Mouse (Mus musculus) heart, embryonic 15.5 days (tissue): ENCODE results near the gene Itga10. TPM values are rescaled to one million over a fixed set of nuclear protein-coding genes. Genes with fewer than 3 reads are reported as not detected.

ENCODE experiments used
- ATAC-seq: fragments of 200-750 bp; cut with Nextera tagmentation; replicated peaks from 2 replicates; pipeline ENCODE4 v1.8.0; 2017; ENCODE audit warnings: low read depth, moderate TSS enrichment; ENCODE audit not compliant: insufficient number of reproducible peaks, insufficient read depth, low FRiP score
- H3K27ac ChIP-seq: fragments of 300-500 bp; sonication (generic); 2 replicates; pipeline ENCODE4 v1.5.1; 2015; ENCODE audit warnings: mild to moderate bottlenecking, inconsistent platforms
- H3K27me3 ChIP-seq: fragments of 300-500 bp; sonication (generic); 2 replicates; pipeline ENCODE4 v1.6.1; 2015; ENCODE audit warnings: inconsistent platforms
- H3K36me3 ChIP-seq: fragments of 300-500 bp; sonication (generic); 2 replicates; pipeline ENCODE4 v1.6.1; 2015; ENCODE audit warnings: mild to moderate bottlenecking, inconsistent platforms
- H3K4me1 ChIP-seq: fragments of 300-500 bp; sonication (generic); replicated peaks from 2 replicates; pipeline ENCODE4 v1.6.1; 2015; ENCODE audit warnings: inconsistent platforms
- H3K4me2 ChIP-seq: fragments of 300-500 bp; sonication (generic); 2 replicates; pipeline ENCODE4 v1.6.1; 2015; ENCODE audit warnings: inconsistent platforms, mild to moderate bottlenecking, moderate library complexity
- H3K4me3 ChIP-seq: fragments of 300-500 bp; sonication (generic); 2 replicates; pipeline ENCODE4 v1.5.1; 2015; ENCODE audit warnings: mild to moderate bottlenecking, inconsistent platforms
- H3K9ac ChIP-seq: fragments of 300-500 bp; sonication (generic); 2 replicates; pipeline ENCODE4 v1.6.1; 2015; ENCODE audit warnings: mild to moderate bottlenecking, inconsistent platforms
- H3K9me3 ChIP-seq: fragments of 300-500 bp; sonication (generic); replicated peaks from 2 replicates; pipeline ENCODE4 v1.6.1; 2016; ENCODE audit warnings: inconsistent platforms
- WGBS: fragments of 180-500 bp; shearing (Covaris S2); methylation state at CpG from one replicate; pipeline ENCODE4 v1.1.7; 2015; ENCODE audit warnings: mixed read lengths; 5-methylcytosine and 5-hydroxymethylcytosine counted together
- polyA plus RNA-seq: library from polyadenylated mRNA; unstranded; fragments of >200 nt; fragmentation: Nextera tagmentation; extraction: Ambion mirVana; gene quantifications from 2 replicates; pipeline ENCODE4 v1.2.1, GENCODE M21; 2015

Itga10 gene
- polyA plus RNA-seq, 1 experiment from 2014 or later, result 1.00 TPM

GRCm38 (mm10) chr3:96700376-96700775 lies 55.0 kb downstream of the Itga10 start:
- WGBS, result 56% methylated on average over 7 of the region's 7 CpGs
- H3K4me2 ChIP-seq, result no peak overlapping the region
- no peak overlapping the region for H3K4me3 ChIP-seq
- H3K27ac ChIP-seq, result no peak overlapping the region
- no peaks in the 10 kb centered on the region for H3K27me3 ChIP-seq
- H3K9ac ChIP-seq, result no peak overlapping the region
- H3K9me3 ChIP-seq, result no peaks in the 10 kb centered on the region
- ATAC-seq, result no peak
- peaks cover 53% of the 10 kb centered on the region for H3K36me3 ChIP-seq
- H3K4me1 ChIP-seq, result peaks cover 17% of the 10 kb centered on the region

- H3K36me3 ChIP-seq, result peaks cover 55% of the 10 kb centered on the region
- no peak overlapping the region for H3K4me2 ChIP-seq
- WGBS, result 83% methylated on average over 4 of the region's 4 CpGs
- ATAC-seq, result no peak
- H3K27me3 ChIP-seq, result no peaks in the 10 kb centered on the region
- H3K27ac ChIP-seq, result no peak overlapping the region
- no peak overlapping the region for H3K9ac ChIP-seq
- no peak overlapping the region for H3K4me3 ChIP-seq
- peaks cover 11% of the 10 kb centered on the region for H3K4me1 ChIP-seq
- H3K9me3 ChIP-seq, result no peaks in the 10 kb centered on the region
These were observed 55.6 kb downstream of the Itga10 start for GRCm38 (mm10) chr3:96701003-96701402.

- Histone ChIP-seq H3K4me2 (no peak overlapping the region), H3K4me3 (no peak overlapping the region), H3K4me1 (peaks cover 7% of the 10 kb centered on the region), H3K27me3 (no peaks in the 10 kb centered on the region), H3K27ac (no peak overlapping the region), H3K36me3 (peaks cover 51% of the 10 kb centered on the region), H3K9me3 (no peaks in the 10 kb centered on the region), H3K9ac (no peak overlapping the region)
- 63% methylated on average over 11 of the region's 11 CpGs for WGBS
- ATAC-seq, result no peak
These were observed 59.4 kb downstream of the Itga10 start for GRCm38 (mm10) chr3:96704778-96705177.

GRCm38 (mm10) chr3:96706217-96706616 lies 60.8 kb downstream of the Itga10 start:
- Histone ChIP-seq H3K4me2 (no peak overlapping the region), H3K36me3 (peaks cover 49% of the 10 kb centered on the region), H3K4me3 (no peak overlapping the region), H3K9me3 (no peaks in the 10 kb centered on the region), H3K9ac (no peak overlapping the region), H3K4me1 (peaks cover 7% of the 10 kb centered on the region), H3K27ac (no peak overlapping the region), H3K27me3 (no peaks in the 10 kb centered on the region)
- no peak for ATAC-seq
- WGBS, result 85% methylated on average over 11 of the region's 11 CpGs

- H3K36me3 ChIP-seq, result peaks cover 49% of the 10 kb centered on the region
- no peaks in the 10 kb centered on the region for H3K27me3 ChIP-seq
- ATAC-seq, result no peak
- H3K27ac ChIP-seq, result no peak overlapping the region
- H3K9ac ChIP-seq, result no peak overlapping the region
- peaks cover 7% of the 10 kb centered on the region for H3K4me1 ChIP-seq
- no peak overlapping the region for H3K4me3 ChIP-seq
- no peak overlapping the region for H3K4me2 ChIP-seq
- WGBS, result 58% methylated on average over 7 of the region's 7 CpGs
- no peaks in the 10 kb centered on the region for H3K9me3 ChIP-seq
These were observed 61.6 kb downstream of the Itga10 start for GRCm38 (mm10) chr3:96706984-96707383.

- Histone ChIP-seq H3K9ac (peak within 1 kb of the TSS; percentile 83), H3K9me3 (no peaks in the 10 kb centered on the region), H3K4me1 (peaks cover 7% of the 10 kb centered on the region), H3K27ac (no peak within 1 kb of the TSS), H3K36me3 (peaks cover 53% of the 10 kb centered on the region), H3K27me3 (no peaks in the 10 kb centered on the region), H3K4me3 (peak within 1 kb of the TSS; percentile 60), H3K4me2 (peak within 1 kb of the TSS; percentile 98)
- ATAC-seq, result peak; percentile 84
- WGBS, result 5% methylated on average over 42 of the region's 42 CpGs
These were observed 62.7 kb downstream of the Itga10 start, which contains the start of gene Nudt17 for GRCm38 (mm10) chr3:96707903-96708683. Gene Nudt17, minus strand, starts transcription at chr3:96708562.

- no peaks in the 10 kb centered on the region for H3K9me3 ChIP-seq
- H3K36me3 ChIP-seq, result peaks cover 53% of the 10 kb centered on the region
- WGBS, result 44% methylated on average over 2 of the region's 2 CpGs
- no peaks in the 10 kb centered on the region for H3K27me3 ChIP-seq
- H3K9ac ChIP-seq, result peak overlapping the region; percentile 83
- H3K4me2 ChIP-seq, result peak overlapping the region; percentile 98
- no peak overlapping the region for H3K27ac ChIP-seq
- peaks cover 7% of the 10 kb centered on the region for H3K4me1 ChIP-seq
- peak overlapping the region; percentile 60; the same call in 1 of the 2 replicates for H3K4me3 ChIP-seq
- ATAC-seq, result no peak
These were observed 63.3 kb downstream of the Itga10 start for GRCm38 (mm10) chr3:96708684-96709064.

Other genes with a start within 250 kb of the Itga10 start
- 0.53 and 1.0 TPM in 2 replicates for gene BC107364, start 193.3 kb upstream of the Itga10 start, polyA plus RNA-seq
- 7.9 and 8.0 TPM in 2 replicates for gene Hfe2, start 120.4 kb upstream of the Itga10 start, polyA plus RNA-seq
- gene Txnip, start 87.6 kb upstream of the Itga10 start, polyA plus RNA-seq, result 206 and 208 TPM in 2 replicates
- 1.3 and 1.6 TPM in 2 replicates for gene Gm16253, start 68.6 kb upstream of the Itga10 start, polyA plus RNA-seq
- 34.8 and 38.3 TPM in 2 replicates for gene Polr3gl, start 51.4 kb upstream of the Itga10 start, polyA plus RNA-seq
- gene Ankrd34a, start 48.9 kb upstream of the Itga10 start, polyA plus RNA-seq, result 6.7 TPM in 2 replicates
- 5.3 and 5.5 TPM in 2 replicates for gene Lix1l, start 44.4 kb upstream of the Itga10 start, polyA plus RNA-seq
- 73.9 and 78.7 TPM in 2 replicates for gene Rbm8a, start 15.7 kb upstream of the Itga10 start, polyA plus RNA-seq
- gene Pex11b, start 10.2 kb upstream of the Itga10 start, polyA plus RNA-seq, result 35.5 and 37.6 TPM in 2 replicates
- gene Gm42957, start 10.1 kb upstream of the Itga10 start, polyA plus RNA-seq, result 0.10 and 0.15 TPM in 2 replicates
- gene Ankrd35, start 24.5 kb downstream of the Itga10 start, polyA plus RNA-seq, result 0.31 and 0.56 TPM in 2 replicates
- 33.2 and 43.7 TPM in 2 replicates for gene Pias3, start 50.8 kb downstream of the Itga10 start, polyA plus RNA-seq
- gene Nudt17, start 63.0 kb downstream of the Itga10 start, polyA plus RNA-seq, result 6.6 and 7.0 TPM in 2 replicates
- 23.6 and 28.6 TPM in 2 replicates for gene Polr3c, start 82.0 kb downstream of the Itga10 start, polyA plus RNA-seq
- gene Rnf115, start 82.1 kb downstream of the Itga10 start, polyA plus RNA-seq, result 33.4 and 40.5 TPM in 2 replicates
- gene Pdzk1, start 183.7 kb downstream of the Itga10 start, polyA plus RNA-seq, result 0.38 TPM in 1 of 2 replicates, not detected in the other
- gene Cd160, start 183.8 kb downstream of the Itga10 start, polyA plus RNA-seq, result 0.60 and 4.0 TPM in 2 replicates